Comparison of ENCODE assay signal across 8 mouse cellular contexts in the genomic region with DNA sequence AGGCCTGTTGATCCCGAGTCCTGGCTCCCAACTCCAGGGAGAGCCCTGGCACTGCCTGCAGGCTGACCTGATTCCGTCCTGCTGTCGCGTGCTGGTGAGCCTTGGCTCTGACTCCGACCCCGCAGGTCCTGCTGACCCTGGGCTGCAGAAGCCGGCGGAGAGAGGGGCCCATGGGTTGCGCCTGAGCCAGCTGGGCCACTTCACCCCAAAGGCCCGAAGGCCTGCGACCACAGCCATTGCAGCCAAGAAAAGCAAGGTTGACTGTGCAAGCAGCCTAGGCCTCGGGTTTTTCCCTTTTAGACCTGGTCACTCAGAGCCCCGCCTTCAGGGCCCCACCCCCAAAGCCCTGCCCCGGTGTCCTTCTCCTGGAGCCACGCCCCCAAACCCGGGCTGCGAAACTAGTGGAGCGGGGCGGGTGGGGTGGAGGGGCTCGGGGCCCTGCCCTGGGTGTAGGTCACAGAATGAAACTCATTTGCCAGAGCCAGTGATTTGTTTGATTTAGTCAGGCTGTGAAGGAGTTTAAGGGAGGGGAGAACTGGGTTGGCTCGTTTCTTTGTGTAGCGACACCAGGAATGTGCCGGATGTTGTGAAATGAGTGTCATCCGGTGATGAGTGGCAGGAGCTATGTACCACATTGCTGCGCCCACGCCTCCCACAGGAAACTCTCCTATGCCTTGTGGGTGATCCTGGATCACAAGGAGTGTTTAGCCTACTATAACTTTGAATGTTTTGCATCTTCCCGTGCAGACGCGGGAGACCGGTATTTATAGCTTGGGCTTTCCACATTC. TPM values are rescaled to one million over a fixed set of nuclear protein-coding genes. Genes with fewer than 3 reads are reported as not detected.
DNase-seq lines count a peak whose midpoint lies in the region; ATAC-seq lines count a peak whose summit lies in the region.

A gene (minus strand): TSS at position 310 of the 788 bp plus-strand sequence.

- peak within 1 kb of the TSS; percentile 64 for H3K9ac ChIP-seq in intestine, embryonic 14.5 days (ENCODE audit: low read length)
- peak within 1 kb of the TSS; percentile 56 for H3K9ac ChIP-seq in midbrain, embryonic 11.5 days (ENCODE audit: low read length)

- H3K27ac ChIP-seq in intestine, embryonic 14.5 days (ENCODE audit: low read depth) = peak within 1 kb of the TSS; percentile 92
- H3K27ac ChIP-seq in midbrain, embryonic 11.5 days (ENCODE audit: low read depth, low read length) = peak within 1 kb of the TSS; percentile 55; the same call in 1 of the 2 replicates

- ATAC-seq in intestine, embryonic 14.5 days (replicated peaks; ENCODE audit: low FRiP score, low TSS enrichment, low read depth) = peak; percentile 92
- ATAC-seq in midbrain, embryonic 11.5 days (ENCODE audit: low FRiP score) = peak; percentile 94

- intact Hi-C loops in gastrocnemius, postnatal 36 days (cut with DNase I) = no loop called here
- intact Hi-C loops in left cerebral cortex, postnatal 4 days (cut with DNase I) = no loop called here

- H3K9me3 ChIP-seq in intestine, embryonic 14.5 days (ENCODE audit: control insufficient read depth, low read length) = no peaks in the 10 kb centered on the region
- H3K9me3 ChIP-seq in midbrain, embryonic 11.5 days (ENCODE audit: control insufficient read depth, low read length) = no peaks in the 10 kb centered on the region

- H3K36me3 ChIP-seq in intestine, embryonic 14.5 days (ENCODE audit: control insufficient read depth, insufficient read depth, low read length) = no peaks in the 10 kb centered on the region
- no peaks in the 10 kb centered on the region for H3K36me3 ChIP-seq in midbrain, embryonic 11.5 days (ENCODE audit: control insufficient read depth, insufficient read depth, low read length)

- H3K27me3 ChIP-seq in intestine, embryonic 14.5 days (replicated peaks; ENCODE audit: control insufficient read depth, insufficient read depth, low read length) = no peaks in the 10 kb centered on the region
- H3K27me3 ChIP-seq in midbrain, embryonic 11.5 days (ENCODE audit: control insufficient read depth, insufficient read depth, low read length) = no peaks in the 10 kb centered on the region

- WGBS in intestine, embryonic 14.5 days = 2% methylated on average over 30 of the region's 30 CpGs
- 1% methylated on average over 30 of the region's 30 CpGs for WGBS in midbrain, embryonic 11.5 days

- H3K4me2 ChIP-seq in intestine, embryonic 14.5 days (ENCODE audit: low read length) = peak within 1 kb of the TSS; percentile 79
- H3K4me2 ChIP-seq in midbrain, embryonic 11.5 days = peak within 1 kb of the TSS; percentile 66

- peak within 1 kb of the TSS; percentile 47 for H3K4me3 ChIP-seq in intestine, embryonic 14.5 days (ENCODE audit: low read depth, low read length)
- peak within 1 kb of the TSS; percentile 38 for H3K4me3 ChIP-seq in midbrain, embryonic 11.5 days (ENCODE audit: low read depth, low read length)

- H3K4me1 ChIP-seq in intestine, embryonic 14.5 days (replicated peaks; ENCODE audit: control insufficient read depth, insufficient read depth, low read length) = peaks cover 6% of the 10 kb centered on the region; the same call in 1 of the 2 replicates
- peaks cover 6% of the 10 kb centered on the region; the same call in 1 of the 2 replicates for H3K4me1 ChIP-seq in midbrain, embryonic 11.5 days (ENCODE audit: control insufficient read depth, insufficient read depth, low read length)

- peak; percentile 90 for DNase-seq in adrenal gland, adult 8-10 months
- DNase-seq in embryo, embryonic 11.5 days (ENCODE audit: low read depth, low spot score) = peak; percentile 80
- DNase-seq in gastrocnemius, postnatal 36 days = peak; percentile 80
- peak; percentile 92 for DNase-seq in intestine, embryonic 14.5 days (ENCODE audit: low spot score)
- peak; percentile 80 for DNase-seq in left cerebral cortex, postnatal 4 days
- peak; percentile 98 for DNase-seq in midbrain, embryonic 11.5 days (ENCODE audit: low spot score, missing footprints)
- peak; percentile 49 for DNase-seq in right cerebral cortex, postnatal 4 days
- DNase-seq in yolk sac, embryonic 10.5 days (ENCODE audit: low spot score) = peak; percentile 96

RNA-seq across cellular contexts. Expression of the gene that starts here (rescaled TPM):
- 10 to 100 TPM; 33.7 to 77.4 (median 52.6) TPM for total RNA-seq in adrenal gland, adult 8-10 months (2022)
- 1 to 10 TPM; 7.3 to 7.6 TPM for total RNA-seq in gastrocnemius, postnatal 36 days (2021)
- 11.1 and 11.3 TPM in 2 replicates for polyA plus RNA-seq in intestine, embryonic 14.5 days (2014; fragmentation: Nextera tagmentation; extraction: Ambion mirVana)
- total RNA-seq in left cerebral cortex, postnatal 4 days (2021) = under 1 TPM; 0.60 to 0.68 TPM
- polyA plus RNA-seq in midbrain, embryonic 11.5 days (2014; fragmentation: Nextera tagmentation; extraction: Ambion mirVana) = 2.2 and 2.8 TPM in 2 replicates

Comparison
In these comparisons a context has a peak if more than half of its experiments do, and no peak if none do; other contexts are left out.
1. Peak in every context shown above with its lines: DNase-seq, ATAC-seq, H3K4me3 ChIP-seq and H3K27ac ChIP-seq.
2. RNA of the gene that starts here (total RNA-seq): 33.7 to 77.4 TPM in adrenal gland, adult 8-10 months and 7.3 to 7.6 TPM in gastrocnemius, postnatal 36 days; 0.60 to 0.68 TPM in left cerebral cortex, postnatal 4 days; every median in the first group is over 4 times any median in the second.
3. RNA of the gene that starts here (total RNA-seq): 33.7 to 77.4 TPM in adrenal gland, adult 8-10 months; 7.3 to 7.6 TPM in gastrocnemius, postnatal 36 days; every median in the first group is over 4 times any median in the second.
4. Peak in DNase-seq in left cerebral cortex, postnatal 4 days; RNA of the gene not detected or under 1 TPM.